Mouse (Mus musculus) liver, embryonic 11.5 days (tissue): ENCODE results near the gene Rsph14. TPM values are rescaled to one million over a fixed set of nuclear protein-coding genes. Genes with fewer than 3 reads are reported as not detected.
"Not testable (repeated sequence)": the region's sequence is repeated elsewhere in the genome, so short reads cannot be mapped to it uniquely, and the experiment has no call there.

Experiments used
- ATAC-seq: fragments of 200-750 bp; cut with Nextera tagmentation; replicated peaks from 2 replicates; pipeline ENCODE4 v1.8.0; 2017; ENCODE audit warnings: moderate number of reproducible peaks, mild to moderate bottlenecking, moderate TSS enrichment, moderate library complexity; ENCODE audit not compliant: low FRiP score
- DNase-seq: peaks from one replicate; pipeline ENCODE4 v3.0.0-alpha.2; 2017; ENCODE audit warnings: low spot score
- H3K27ac ChIP-seq: fragments of 300-500 bp; sonication (generic); 2 replicates; pipeline ENCODE4 v1.5.1; 2014; ENCODE audit warnings: mild to moderate bottlenecking, low read depth, low read length, control low read depth
- H3K27me3 ChIP-seq: fragments of 300-500 bp; sonication (generic); replicated peaks from 2 replicates; pipeline ENCODE4 v1.6.1; 2014; ENCODE audit warnings: low read length, mixed read lengths; ENCODE audit not compliant: control insufficient read depth, insufficient read depth
- H3K36me3 ChIP-seq: fragments of 300-500 bp; sonication (generic); 2 replicates; pipeline ENCODE4 v1.6.1; 2014; ENCODE audit warnings: mild to moderate bottlenecking, low read length, moderate library complexity, mixed read lengths; ENCODE audit not compliant: control insufficient read depth, insufficient read depth
- H3K4me1 ChIP-seq: fragments of 300-500 bp; sonication (generic); replicated peaks from 2 replicates; pipeline ENCODE4 v1.6.1; 2014; ENCODE audit warnings: low read length, mixed read lengths; ENCODE audit not compliant: control insufficient read depth, insufficient read depth
- H3K4me2 ChIP-seq: fragments of 300-500 bp; sonication (generic); 2 replicates; pipeline ENCODE4 v1.6.1; 2014; ENCODE audit warnings: mild to moderate bottlenecking, control low read depth, moderate library complexity
- H3K4me3 ChIP-seq: fragments of 300-500 bp; sonication (generic); 2 replicates; pipeline ENCODE4 v1.5.1; 2014; ENCODE audit warnings: low read depth, low read length, control low read depth
- H3K9ac ChIP-seq: fragments of 300-500 bp; sonication (generic); 2 replicates; pipeline ENCODE4 v1.6.1; 2014; ENCODE audit warnings: low read depth, low read length, control low read depth
- H3K9me3 ChIP-seq: fragments of 300-500 bp; sonication (generic); 2 replicates; pipeline ENCODE4 v1.6.1; 2016; ENCODE audit warnings: low read length, inconsistent platforms, mixed read lengths; ENCODE audit not compliant: control insufficient read depth
- WGBS: fragments of 180-500 bp; shearing (Covaris S2); extraction: QIAGEN DNeasy Blood & Tissue Kit; methylation state at CpG from one replicate; pipeline ENCODE4 v1.1.7; 2014; 5-methylcytosine and 5-hydroxymethylcytosine counted together
- polyA plus RNA-seq: library from polyadenylated mRNA; unstranded; fragments of >200 nt; fragmentation: Nextera tagmentation; extraction: Ambion mirVana; gene quantifications from 2 replicates; pipeline ENCODE4 v1.2.1, GENCODE M21; 2014

Gene Rsph14
- polyA plus RNA-seq, 1 experiment from 2014 or later, result not detected

- Histone ChIP-seq H3K4me1 (peaks cover 8% of the 10 kb centered on the region), H3K27me3 (no peaks in the 10 kb centered on the region), H3K4me2 (no peak overlapping the region), H3K9me3 (no peaks in the 10 kb centered on the region), H3K9ac (no peak overlapping the region), H3K4me3 (no peak overlapping the region), H3K27ac (no peak overlapping the region), H3K36me3 (no peaks in the 10 kb centered on the region)
- 23% methylated on average over 7 of the region's 7 CpGs for WGBS
- DNase-seq (no peak), ATAC-seq (peak; percentile 62)
These were observed 12.1 kb upstream of the Rsph14 start for GRCm38 (mm10) chr10:75044459-75044858.

DNA sequence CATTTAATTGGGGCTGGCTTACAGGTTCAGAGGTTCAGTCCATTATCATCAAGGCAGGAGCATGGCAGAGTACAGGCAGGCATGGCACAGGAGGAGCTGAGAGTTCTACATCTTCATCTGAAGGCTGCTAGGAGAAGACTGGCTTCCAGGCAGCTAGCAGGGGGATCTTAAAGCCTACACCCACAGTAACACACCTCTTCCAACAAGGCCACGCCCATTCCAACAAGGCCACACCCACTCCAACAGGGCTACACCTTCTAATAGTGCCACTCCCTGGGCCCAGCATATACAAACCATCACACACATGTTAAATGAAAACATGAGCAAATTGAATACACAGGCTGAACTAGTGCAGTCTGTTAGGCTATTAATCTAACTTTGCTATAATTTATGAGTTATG, 9.7 kb upstream of the Rsph14 start:
- not testable (repeated sequence) for H3K9me3 ChIP-seq, H3K4me2 ChIP-seq, H3K4me3 ChIP-seq, DNase-seq, H3K36me3 ChIP-seq, H3K27ac ChIP-seq, H3K9ac ChIP-seq, H3K27me3 ChIP-seq
- H3K4me1 ChIP-seq, result peaks cover 16% of the 10 kb centered on the region
- WGBS, result 10% methylated on average over 1 of the region's 1 CpGs
- ATAC-seq, result peak; percentile 60; the same call in 1 of the 2 replicates

- Histone ChIP-seq H3K4me2 (peak within 1 kb of the TSS; percentile 60), H3K27me3 (no peaks in the 10 kb centered on the region), H3K36me3 (no peaks in the 10 kb centered on the region), H3K9ac (no peak within 1 kb of the TSS; the same call in none of the 2 replicates), H3K27ac (peak within 1 kb of the TSS; percentile 26), H3K4me3 (peak within 1 kb of the TSS; percentile 36), H3K4me1 (peaks cover 17% of the 10 kb centered on the region; the same call in 1 of the 2 replicates), H3K9me3 (no peaks in the 10 kb centered on the region)
- under 1% methylated on average over 36 of the region's 36 CpGs for WGBS
- ATAC-seq (peak; percentile 89), DNase-seq (peak; percentile 92)
These were observed 4.5 kb upstream of the Rsph14 start, which contains the start of gene Rab36 for GRCm38 (mm10) chr10:75036883-75037379. Gene Rab36, plus strand, starts transcription at chr10:75037058.

GRCm38 (mm10) chr10:75031345-75032114, 856 bp downstream of the Rsph14 start:
- no peak overlapping the region for H3K27ac ChIP-seq
- no peak overlapping the region for H3K4me2 ChIP-seq
- no peak overlapping the region for H3K9ac ChIP-seq
- no peak overlapping the region for H3K4me3 ChIP-seq
- WGBS, result 71% methylated on average over 5 of the region's 5 CpGs
- DNase-seq, result no peak
- no peaks in the 10 kb centered on the region for H3K36me3 ChIP-seq
- peaks cover 7% of the 10 kb centered on the region for H3K4me1 ChIP-seq
- no peaks in the 10 kb centered on the region for H3K9me3 ChIP-seq
- H3K27me3 ChIP-seq, result no peaks in the 10 kb centered on the region
- ATAC-seq, result no peak

GRCm38 (mm10) chr10:75030234-75030633, 2.2 kb downstream of the Rsph14 start:
- H3K27me3 ChIP-seq, result no peaks in the 10 kb centered on the region
- no peaks in the 10 kb centered on the region for H3K9me3 ChIP-seq
- no peak overlapping the region for H3K4me2 ChIP-seq
- ATAC-seq (no peak), DNase-seq (no peak)
- H3K4me3 ChIP-seq, result no peak overlapping the region
- H3K27ac ChIP-seq, result no peak overlapping the region
- 67% methylated on average over 3 of the region's 3 CpGs for WGBS
- H3K9ac ChIP-seq, result no peak overlapping the region
- peaks cover 2% of the 10 kb centered on the region for H3K4me1 ChIP-seq
- H3K36me3 ChIP-seq, result no peaks in the 10 kb centered on the region

GRCm38 (mm10) chr10:75029677-75030076, 2.7 kb downstream of the Rsph14 start:
- Histone ChIP-seq H3K4me1 (peaks cover 2% of the 10 kb centered on the region), H3K9ac (no peak overlapping the region), H3K4me3 (no peak overlapping the region), H3K27ac (no peak overlapping the region), H3K9me3 (no peaks in the 10 kb centered on the region), H3K36me3 (no peaks in the 10 kb centered on the region), H3K27me3 (no peaks in the 10 kb centered on the region), H3K4me2 (no peak overlapping the region)
- DNase-seq, result no peak
- no peak for ATAC-seq
- WGBS, result 61% methylated on average over 3 of the region's 3 CpGs

GRCm38 (mm10) chr10:75028743-75029142, 3.6 kb downstream of the Rsph14 start:
- H3K27ac ChIP-seq, result no peak overlapping the region
- H3K36me3 ChIP-seq, result no peaks in the 10 kb centered on the region
- H3K4me1 ChIP-seq, result peaks cover 2% of the 10 kb centered on the region
- no peaks in the 10 kb centered on the region for H3K9me3 ChIP-seq
- WGBS, result 52% methylated on average over 8 of the region's 8 CpGs
- no peaks in the 10 kb centered on the region for H3K27me3 ChIP-seq
- no peak for DNase-seq
- H3K4me3 ChIP-seq, result no peak overlapping the region
- H3K9ac ChIP-seq, result no peak overlapping the region
- 0 out of 2 replicates have a peak overlapping the region, but pooled peaks have one; percentile 5 for H3K4me2 ChIP-seq
- peak; percentile 37 for ATAC-seq

DNA sequence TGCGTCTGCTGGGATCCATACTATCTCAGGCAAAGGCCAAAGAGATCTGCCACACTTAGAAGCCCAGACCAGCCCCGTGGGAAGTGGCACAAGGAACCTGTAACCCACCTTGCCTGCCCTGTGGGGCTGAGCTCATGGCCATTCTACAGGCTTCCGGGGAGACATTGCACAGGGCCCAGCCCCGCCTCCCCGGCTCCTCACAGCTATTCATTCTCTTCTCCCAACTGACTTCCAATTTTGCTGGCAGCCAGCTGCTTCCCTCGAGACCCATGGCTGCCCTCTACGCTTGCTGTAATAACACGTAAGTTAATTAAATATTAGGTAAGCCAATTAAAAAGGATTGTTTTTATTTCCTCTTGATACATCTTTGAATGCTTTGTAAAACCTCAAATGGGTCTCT, 5.9 kb downstream of the Rsph14 start:
- H3K36me3 ChIP-seq, result no peaks in the 10 kb centered on the region
- no peaks in the 10 kb centered on the region for H3K27me3 ChIP-seq
- no peak overlapping the region for H3K27ac ChIP-seq
- no peak overlapping the region for H3K9ac ChIP-seq
- DNase-seq (no peak), ATAC-seq (no peak)
- 77% methylated on average over 8 of the region's 8 CpGs for WGBS
- no peak overlapping the region for H3K4me2 ChIP-seq
- H3K9me3 ChIP-seq, result no peaks in the 10 kb centered on the region
- peaks cover 2% of the 10 kb centered on the region; the same call in 1 of the 2 replicates for H3K4me1 ChIP-seq
- no peak overlapping the region for H3K4me3 ChIP-seq

DNA sequence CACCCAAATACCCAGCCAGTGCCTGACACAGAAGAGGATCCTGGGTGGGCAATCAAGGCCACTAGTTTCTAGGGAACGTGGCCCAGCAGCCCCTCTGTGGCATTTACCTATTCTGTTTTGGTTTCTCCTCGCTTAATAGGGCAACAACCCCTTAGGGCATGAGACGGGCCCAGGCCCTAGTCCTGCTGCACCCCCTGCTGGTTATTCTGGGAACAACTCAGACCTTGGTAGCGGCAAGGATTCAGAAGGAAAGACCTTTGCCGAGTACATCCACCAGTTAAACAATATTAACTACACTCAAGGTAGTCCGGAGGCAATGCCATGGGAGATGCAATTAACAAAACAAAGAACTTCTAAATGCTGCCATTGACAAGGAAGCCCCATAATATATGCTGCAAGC, 11.2 kb downstream of the Rsph14 start:
- no peak overlapping the region for H3K4me2 ChIP-seq
- WGBS, result 15% methylated on average over 6 of the region's 6 CpGs
- H3K4me1 ChIP-seq, result no peaks in the 10 kb centered on the region
- no peaks in the 10 kb centered on the region for H3K27me3 ChIP-seq
- H3K27ac ChIP-seq, result no peak overlapping the region
- H3K9me3 ChIP-seq, result no peaks in the 10 kb centered on the region
- no peak overlapping the region for H3K9ac ChIP-seq
- H3K4me3 ChIP-seq, result no peak overlapping the region
- DNase-seq, result peak; percentile 68
- no peaks in the 10 kb centered on the region for H3K36me3 ChIP-seq
- ATAC-seq, result peak; percentile 39; the same call in 1 of the 2 replicates
